Mouse (Mus musculus) layer of hippocampus, postnatal 14 days (tissue): ENCODE measurements around the gene Slc22a23. TPM values are rescaled to one million over a fixed set of nuclear protein-coding genes. Genes with fewer than 3 reads are reported as not detected.

Experiments used
- DNase-seq, 2 experiments: peaks; one replicate each; pipeline ENCODE4 v3.0.0; 2021 to 2022; ENCODE audit warnings: low spot score in 2 of 2, mixed read lengths in 1 of 2
- total RNA-seq, 2 experiments: library from RNA; stranded (reverse); gene quantifications; 2 replicates each; pipeline ENCODE4 v1.2.3; 2021

Gene Slc22a23
- total RNA-seq, 2 experiments from 2014 or later, result 50.9 to 53.6 TPM

DNA sequence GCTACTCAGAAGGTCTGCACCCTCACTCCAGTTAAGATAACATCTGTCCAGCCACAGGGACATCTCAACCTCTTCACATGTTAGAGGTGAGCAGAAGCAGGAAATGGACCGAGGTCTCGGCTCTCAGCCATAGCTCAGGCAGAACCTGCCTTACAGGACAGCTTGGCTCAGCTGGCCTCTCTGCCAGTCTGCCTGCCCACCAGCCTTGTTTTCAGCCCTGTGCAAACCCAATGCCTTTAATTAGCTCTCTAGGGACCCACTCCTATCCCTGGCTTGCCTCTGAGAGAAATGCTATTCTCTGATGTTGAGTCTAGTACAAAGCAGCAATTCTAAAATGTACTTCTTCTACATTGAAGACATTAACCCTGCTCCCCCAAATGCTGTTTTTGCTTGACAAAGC is 73.3 kb downstream of the Slc22a23 start:
- no peak for DNase-seq

DNA sequence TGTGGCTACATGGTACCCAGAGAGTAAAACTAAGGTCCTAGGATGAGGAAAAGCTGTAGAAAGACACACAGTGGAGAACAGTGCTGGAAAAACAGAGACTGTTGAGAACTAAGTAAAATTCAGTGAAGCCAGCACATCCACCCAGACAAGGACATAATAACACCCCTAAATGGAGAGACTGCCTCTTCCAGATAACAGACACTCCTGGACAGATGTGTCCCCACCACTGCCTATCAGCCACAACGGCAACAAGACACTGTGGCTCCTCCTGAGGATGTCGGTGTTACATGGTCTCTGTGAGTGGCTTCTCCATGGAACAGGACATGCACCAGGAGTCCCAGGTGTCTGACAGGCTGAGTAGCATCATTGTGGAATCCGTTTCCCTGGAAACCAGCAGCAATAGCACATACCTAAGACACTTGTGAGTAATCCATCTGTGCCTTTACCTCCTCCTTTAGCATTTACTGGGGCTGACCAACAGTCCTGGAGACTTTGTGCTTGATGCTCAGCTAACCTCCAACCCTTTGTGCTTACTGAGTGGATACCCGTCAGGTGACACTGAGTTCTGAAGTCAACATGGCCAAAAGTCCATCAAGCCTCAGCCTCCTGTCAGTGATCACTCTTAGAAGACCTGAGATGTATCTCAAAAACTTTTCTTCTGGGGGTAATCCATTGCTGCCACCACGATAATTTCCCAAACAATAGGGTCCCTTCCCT is 73.9 kb downstream of the Slc22a23 start:
- DNase-seq, result no peak

DNA sequence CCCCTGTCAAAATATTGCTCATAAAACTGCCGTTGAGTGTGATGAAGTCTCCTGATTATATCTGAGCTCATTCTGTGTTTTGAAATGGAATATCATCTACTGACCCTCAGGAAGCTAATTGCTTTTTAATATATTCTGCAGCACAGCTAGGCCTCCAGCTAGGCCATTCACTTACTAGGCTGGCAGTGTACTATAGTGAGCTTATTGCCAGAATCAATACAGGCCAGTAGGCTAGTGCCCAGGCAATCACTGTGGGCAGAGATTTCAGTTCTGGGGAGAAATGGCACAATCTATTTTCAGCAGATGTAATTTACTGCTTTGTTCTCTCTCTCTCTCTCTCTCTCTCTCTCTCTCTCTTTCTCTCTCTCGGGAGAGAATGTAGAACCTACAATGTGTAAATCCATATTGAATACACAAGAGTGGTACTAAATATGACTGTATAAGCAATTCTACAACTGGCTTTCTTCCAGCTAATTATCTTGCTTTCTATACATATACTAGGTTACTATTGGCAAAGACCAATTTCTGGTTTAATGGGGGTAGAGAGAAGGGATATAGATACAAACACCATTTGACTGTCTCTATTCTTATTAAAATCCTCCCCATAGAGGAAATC is 75.5 kb downstream of the Slc22a23 start:
- no peak for DNase-seq

DNA sequence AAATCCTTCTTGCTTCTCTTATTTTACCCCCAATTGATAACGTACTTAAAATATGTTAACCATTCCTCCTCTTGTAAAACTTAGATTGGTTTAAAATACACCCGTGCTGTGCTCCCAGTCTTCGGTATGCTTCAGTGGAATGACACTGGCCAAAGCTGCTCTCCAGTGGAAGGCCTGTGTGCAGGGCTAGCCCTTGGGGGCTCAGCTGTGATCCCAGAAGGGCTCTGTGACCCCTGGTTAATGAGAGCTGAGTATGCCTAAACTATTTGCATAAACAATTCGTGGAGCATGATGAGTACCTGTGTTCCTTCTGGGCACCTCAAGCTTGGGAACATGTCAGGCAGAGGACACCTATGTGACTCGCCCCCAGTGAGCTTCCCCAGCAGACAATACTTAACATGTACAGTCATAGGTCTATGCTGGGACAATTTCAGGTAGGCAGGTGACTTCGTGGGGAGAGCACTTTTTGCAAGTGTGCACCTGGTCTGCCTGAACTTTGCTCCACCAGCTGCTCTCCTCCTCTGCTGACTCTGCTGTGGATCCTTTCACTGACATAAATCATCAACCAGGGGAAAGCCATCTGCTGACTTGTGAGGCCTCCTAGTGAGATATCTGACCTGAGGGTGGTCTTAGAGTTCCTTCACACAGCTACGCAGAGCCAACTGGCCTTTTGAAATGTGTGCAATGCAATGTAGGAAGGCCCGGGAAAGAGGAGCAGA is 77.9 kb downstream of the Slc22a23 start:
- no peak for DNase-seq

DNA sequence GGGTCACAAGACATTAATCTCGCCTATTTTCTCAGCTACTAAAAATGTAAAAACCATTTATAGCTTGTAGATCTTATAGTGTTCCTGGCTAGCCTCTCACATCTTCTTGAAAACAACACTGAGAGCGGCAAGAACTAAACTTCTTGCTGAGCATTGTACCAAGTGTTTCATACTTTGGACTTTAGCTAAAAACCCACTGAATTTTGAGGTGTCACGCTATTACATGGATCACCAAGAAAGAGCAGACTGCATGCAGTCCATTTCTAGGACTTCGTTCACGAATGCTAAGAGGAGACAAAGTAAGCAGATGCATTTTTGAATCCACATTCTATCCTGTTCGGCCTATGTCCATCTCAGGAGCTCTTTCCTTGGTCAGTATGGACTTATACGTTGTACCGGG is 78.9 kb downstream of the Slc22a23 start:
- DNase-seq, result no peak

DNA sequence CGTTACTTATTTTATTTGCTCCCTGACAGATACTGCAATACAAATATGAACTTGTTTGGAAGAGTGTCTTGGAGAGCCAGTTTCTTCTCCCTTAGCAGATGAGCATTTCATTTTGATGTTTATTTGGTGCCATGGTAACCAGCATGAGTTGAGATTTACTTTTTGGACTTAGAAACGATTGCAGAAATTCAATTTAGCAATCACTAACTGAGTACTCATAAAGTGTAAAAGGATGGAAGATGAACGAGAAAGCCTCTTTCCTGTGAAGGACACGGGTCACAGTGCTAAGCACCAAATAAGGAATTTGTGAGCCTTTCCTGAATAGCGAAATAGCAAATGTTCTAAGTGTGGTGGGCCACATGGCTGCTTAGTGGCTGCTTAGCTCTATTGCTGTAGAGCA is 79.4 kb downstream of the Slc22a23 start:
- no peak for DNase-seq

DNA sequence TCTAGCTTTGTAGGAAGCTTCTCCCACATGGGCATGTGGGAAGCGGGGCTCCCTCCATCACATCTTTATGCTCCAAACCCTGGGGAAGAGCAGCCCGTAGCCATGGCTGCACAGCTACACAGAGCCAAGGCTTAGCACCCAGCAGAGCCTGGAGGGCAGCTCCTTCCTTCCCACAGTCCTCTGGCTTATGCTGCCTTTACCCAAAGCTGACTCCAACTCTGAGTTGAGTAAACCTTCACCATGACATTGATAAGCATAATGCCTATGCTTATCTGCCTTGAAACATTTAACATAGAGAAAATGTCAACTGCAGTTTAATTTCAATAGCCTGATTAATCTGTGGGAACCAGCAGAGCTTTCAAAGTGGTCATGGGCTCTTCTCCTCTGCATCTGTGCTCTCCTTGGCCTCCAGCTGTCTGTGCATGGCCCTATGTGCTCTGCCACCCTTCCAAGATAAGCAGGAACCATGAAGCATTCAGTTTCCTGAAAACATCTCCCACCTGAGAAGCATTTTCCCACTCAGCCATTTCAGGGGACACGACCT is 79.9 kb downstream of the Slc22a23 start:
- no peak for DNase-seq

DNA sequence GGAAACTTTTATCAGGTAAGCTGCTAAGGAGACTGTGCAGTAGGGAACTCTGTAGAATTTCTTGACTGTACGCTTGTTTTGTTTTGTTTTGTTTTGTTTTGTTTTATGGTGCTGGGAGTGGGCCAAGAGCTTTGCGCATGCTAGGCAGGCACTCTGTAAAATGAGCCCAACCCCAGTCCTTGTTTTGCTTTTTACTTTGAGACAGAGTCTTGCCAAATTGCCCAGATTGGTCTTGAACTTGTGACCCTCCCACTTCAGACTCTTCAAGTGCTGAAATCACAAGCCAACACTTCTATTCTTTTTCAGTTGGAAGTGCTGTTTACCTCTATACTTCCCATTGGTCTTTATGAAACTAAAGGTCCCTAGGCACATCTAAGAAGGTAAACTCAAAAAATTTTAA is 80.5 kb downstream of the Slc22a23 start:
- DNase-seq, result no peak

DNA sequence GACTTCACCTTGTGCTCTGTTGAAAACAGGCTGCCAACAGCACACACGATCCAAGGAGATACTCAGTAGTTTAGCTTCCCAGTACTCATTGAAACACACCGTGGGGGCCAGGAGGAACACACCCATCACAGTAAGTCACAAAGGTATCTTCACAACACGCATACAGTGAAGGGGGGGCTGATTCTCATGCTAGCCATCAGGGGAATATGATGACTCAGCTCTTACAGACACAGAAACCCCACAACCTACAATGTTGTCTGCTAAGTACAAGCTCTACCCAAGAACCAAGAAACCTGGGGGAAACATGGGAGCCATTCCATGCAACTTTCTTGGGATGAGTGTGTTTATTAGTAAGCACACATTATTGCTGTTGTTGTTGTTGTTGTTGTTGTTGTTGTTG is 86.2 kb downstream of the Slc22a23 start:
- DNase-seq, result no peak

DNA sequence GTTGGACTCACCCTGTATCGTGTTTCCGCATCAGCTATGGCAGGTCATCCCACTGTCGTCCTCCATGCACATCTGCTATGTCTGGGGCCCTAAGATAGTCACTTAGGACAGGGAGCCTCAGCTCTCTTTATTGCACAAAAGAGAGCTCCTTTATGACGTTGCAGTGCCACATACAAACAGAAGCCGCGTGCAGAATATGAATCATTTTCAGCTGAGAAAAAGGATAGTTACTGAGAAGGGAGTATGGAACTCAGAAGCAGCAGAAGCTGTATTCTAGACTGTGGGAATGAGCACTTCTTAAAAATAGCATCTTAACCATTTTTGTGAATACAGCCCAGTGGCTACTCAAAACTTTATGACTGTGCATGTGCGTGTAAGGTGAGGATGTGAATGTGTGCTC is 87.8 kb downstream of the Slc22a23 start:
- DNase-seq, result no peak

DNA sequence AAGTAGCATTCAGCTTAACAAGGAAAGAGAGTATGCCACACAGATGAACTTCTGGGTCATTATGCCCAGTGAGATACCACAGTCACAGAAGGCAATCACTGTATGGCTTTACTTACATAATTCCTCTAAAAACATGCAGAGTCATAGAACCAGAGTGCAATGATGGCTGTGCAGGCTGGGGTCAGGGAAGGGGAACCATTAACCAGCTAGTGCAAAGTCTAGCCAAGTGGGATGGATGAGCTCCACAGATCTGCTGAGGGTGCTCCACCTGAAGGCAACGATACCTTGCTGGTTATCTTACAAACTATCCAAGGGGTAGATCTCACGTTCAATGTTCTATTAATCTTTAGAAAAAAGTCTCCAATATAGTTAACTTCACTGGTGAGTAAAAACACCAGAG is 88.3 kb downstream of the Slc22a23 start:
- no peak for DNase-seq

DNA sequence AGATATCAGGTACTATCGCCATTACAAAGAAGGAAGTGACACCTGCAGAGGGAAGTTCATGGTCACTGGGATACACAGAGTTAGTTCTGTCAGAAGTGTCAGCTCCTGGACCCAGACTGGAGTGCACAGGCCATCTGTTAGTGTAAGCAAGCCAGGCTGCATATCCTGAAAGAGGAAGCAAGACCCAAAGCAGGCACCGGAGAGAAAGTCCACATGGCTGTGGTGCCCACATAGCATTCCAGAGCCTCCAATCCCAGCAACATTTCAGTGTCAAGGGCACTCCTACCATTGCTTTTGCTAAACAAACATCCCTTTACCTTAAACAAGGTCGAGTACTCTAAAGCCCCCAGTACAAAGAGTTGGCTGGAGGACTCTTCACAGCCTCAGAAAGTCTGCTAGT is 89.7 kb downstream of the Slc22a23 start:
- no peak for DNase-seq

DNA sequence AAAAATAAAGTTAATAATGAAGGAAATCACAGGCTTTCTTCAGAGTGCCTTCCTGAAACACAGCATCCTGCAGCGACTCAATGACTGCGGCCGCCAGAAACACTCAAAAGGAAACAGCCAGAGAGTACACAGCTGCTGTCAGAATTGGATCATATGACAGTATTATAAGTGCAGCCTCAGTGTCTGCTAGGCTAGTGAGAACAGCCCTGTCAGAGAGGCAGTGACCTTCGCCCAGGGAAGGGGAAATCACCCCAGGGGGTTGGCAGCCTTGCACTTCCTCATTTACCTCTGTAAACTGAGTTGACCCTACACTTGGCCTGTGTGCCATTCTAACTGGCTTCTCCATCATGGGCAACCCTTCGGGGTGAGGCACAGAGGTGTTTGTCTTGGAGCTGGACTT is 90.3 kb downstream of the Slc22a23 start:
- no peak for DNase-seq

DNA sequence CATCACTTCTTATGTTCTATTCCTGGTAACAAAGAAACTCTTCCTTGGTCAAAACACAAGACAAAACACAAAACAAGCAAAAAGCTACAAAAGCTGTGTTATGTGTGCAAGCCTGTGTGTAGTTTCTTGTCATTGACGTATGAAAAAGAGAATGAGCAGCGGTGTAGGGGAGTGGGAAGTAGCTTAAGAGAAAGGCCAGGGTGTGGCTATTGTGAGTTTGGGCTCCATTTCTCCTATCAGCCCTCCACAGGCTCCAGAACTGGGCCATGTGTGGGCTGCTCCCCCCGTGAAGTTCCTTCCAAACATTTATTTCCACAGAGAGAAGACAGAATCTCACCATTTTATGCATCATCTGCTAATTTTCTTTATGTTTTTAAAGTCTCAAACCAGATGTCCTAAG is 91.2 kb downstream of the Slc22a23 start:
- DNase-seq, result no peak

DNA sequence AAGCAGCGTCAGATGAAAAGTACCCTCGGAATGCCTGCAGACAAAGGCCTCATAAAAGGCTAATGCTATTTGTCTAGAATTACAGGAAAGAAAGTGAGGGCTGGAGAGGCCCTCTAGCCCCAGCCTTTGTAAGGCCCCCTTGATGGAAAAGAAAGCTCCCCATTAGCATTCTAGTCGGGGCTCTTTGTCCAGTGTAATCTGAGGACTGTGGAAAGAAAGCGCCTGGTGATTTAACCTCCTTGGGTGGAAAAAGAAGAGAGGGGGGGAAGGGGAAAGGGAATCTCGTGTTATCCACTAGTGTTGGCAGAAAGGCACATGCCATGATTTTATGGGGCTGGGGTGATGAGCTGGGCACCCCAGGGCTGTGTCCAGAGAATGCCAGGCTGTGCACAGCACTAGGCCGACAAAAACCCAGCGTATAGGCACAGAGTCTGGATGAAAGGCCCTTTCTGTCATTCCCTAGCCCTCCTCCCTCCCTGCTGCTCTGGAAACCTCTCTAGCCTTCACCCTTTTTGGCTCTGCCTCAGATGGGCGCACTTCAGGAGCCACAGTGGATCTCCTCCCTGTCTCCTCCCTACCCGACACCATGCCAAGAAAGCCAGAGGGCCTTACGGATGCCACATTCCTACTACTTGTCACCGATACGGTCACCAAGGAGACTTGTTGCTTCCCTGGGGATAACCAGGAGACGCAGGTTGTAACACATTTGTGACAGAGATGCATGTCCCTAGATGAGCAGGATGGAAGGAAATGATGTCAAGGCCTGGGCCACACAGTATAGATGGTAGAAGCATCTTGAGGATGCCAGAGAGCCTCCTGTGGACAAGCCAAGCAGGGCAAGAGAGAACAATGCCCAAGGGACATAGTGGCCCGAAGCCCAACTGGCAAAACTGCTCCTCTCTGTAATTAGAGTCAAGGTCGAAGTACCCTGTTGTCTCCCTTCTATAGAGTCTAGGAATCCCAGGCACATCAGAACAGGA is 95.8 kb downstream of the Slc22a23 start:
- peak; percentile 35 to 51 for DNase-seq

DNA sequence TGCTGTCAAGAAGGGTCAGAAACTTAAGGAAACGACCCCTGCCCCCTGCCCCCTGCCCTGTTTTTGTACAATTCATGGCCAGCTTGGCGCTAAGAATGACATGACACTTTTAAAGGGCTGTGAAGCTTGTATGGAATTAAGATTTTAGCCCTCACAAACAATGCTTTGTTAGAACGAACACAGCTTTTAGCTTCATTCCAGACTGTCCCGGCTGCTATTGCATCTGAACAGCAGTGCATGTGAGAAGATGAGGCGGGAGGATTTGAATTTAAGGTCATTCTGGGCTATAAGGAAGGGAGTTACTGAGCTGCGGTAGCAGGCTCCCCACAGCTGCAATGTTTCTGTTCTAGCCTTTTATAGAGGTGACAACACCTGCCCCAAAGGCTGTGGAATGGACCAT is 96.9 kb downstream of the Slc22a23 start:
- DNase-seq, result no peak

DNA sequence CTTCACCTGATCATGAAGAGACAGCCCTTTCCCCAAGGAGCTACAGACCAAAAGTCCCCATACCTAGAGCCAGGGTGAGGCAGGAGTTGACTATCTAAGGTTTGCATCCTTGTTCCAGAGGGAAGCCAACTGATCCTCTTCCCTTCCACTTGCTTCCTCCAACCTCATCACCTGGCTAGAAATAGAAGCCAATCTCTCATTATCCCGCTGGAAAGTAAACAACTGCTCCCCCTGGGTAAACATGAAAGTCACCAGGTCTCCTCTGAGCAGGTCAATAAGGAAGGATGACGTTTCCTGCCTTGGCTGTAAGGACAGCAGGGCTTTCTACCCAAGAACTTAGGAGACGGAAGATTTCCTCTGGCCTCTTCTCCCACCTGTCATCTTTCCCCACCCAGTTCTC is 98.2 kb downstream of the Slc22a23 start:
- no peak for DNase-seq

DNA sequence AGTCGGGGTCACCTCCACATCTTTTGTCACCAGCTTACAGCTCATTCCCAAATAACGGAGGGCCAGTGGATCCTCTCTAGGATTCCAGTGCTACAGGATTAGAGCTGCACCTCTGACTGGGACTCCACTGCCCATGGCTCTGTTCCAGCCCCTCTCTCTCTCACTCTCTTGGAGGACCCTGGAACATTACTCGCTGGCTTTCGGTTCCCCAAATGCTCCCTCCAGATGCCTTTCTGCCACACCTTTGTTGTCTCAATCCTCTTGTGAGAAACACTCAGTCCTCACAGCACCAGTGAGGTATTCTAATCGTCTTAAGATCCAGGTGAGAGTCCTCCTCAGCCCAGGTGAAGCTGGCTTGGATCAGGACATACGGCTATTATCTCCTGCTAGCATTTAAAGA is 99.8 kb downstream of the Slc22a23 start:
- DNase-seq, result no peak

DNA sequence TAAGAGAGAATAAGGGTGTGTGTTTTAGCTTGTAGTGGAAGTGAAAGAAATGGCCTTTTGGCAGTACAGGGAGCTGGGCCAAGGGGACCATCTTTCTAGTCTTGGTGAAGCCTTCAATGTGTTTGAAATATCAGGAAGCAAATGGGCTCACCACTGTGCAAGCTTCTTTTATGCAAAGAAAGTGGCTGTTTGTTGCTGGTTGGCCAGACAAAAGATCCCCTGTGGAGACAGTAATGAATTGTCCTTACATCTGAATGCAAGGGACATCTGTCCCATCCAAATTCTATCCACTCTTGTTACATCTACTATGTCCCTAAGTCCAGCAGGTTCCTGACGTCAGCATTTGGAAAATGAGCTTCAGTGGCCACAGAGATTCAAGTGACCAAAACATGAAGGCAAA is 100.8 kb downstream of the Slc22a23 start:
- DNase-seq, result peak in 1 of 2 experiments; percentile 39

DNA sequence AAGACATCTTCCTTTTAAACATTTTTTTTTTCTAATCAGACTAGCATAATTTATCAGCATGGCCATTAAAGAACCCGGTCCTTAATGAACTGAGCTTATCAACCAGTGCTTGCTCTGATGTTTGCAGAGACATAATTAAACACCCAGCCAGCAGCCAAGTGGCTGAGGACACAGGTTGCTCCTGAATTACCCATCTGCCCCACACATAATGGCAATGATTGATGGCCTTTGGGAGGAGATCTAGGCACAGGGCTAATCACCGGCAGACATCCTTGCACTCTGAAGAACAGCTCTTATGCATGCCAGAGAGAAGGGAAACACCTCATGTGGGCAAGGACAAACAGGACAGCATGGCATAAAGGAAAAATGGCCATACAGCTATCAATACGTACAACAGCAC is 102.8 kb downstream of the Slc22a23 start:
- DNase-seq, result no peak

DNA sequence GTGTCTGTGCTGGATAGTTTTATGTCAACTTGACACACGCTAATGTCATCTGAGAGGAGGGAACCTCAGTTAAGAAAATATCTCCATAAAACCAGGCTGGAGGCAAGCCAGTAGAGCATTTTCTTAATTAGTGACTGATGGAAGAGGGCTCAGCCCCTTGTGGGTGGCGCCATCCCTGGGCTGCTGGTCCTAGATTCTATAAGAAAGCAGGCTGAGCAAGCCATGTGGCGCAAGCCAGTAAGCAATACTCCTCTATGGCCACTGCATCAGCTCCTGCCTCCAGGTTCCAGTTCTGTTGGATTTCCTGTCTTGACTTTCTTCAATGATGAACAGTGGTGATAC is 104.9 kb downstream of the Slc22a23 start:
- DNase-seq, result no peak
